Comparison of ENCODE assay signal across 22 mouse cellular contexts in the genomic region with DNA sequence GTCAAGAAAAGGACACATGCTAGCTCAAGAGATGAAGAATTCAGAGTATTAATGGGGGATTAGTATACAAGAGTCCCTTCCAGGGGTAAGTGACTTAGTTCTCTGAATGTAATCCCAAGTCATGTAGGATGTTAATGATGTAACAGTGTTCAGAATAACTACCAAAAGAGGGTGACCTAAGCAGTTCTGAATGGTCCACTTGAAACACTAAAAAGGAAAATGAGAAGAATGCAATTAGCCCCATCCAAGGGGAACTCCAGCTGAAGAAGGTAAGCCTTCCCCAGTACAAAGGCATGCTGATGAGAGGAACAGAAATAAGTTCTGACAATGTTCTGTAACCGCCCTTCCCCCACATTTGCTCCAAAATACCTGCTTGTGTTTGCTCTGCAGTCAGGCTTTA.
DNase-seq lines count a peak whose midpoint lies in the region; ATAC-seq and TF ChIP-seq lines count a peak whose summit lies in the region.
"Had no signal": no experiment of that assay in that cellular context is flagged by ENCODE, and none has a peak within 500 bp of the region (broad histone marks: within the 10 kb centered on the region; RNA-seq: fewer than 3 reads in every experiment).

No protein-coding gene starts in this region.

- no peaks in the 10 kb centered on the region for H3K9me3 ChIP-seq in heart, embryonic 13.5 days
- no peaks in the 10 kb centered on the region for H3K9me3 ChIP-seq in heart, postnatal 0 days (replicated peaks; ENCODE audit: control insufficient read depth, low read length)
- no peaks in the 10 kb centered on the region for H3K9me3 ChIP-seq in liver, embryonic 12.5 days (replicated peaks)
- H3K9me3 ChIP-seq: embryonic facial prominence, embryonic 12.5 days; forebrain, embryonic 12.5 days; hindbrain, embryonic 10.5 days; intestine, embryonic 15.5 days; kidney, embryonic 15.5 days had no signal

- WGBS in heart, adult 2 months = 76% methylated on average over 1 of the region's 1 CpGs
- WGBS in heart, embryonic 13.5 days = 35% methylated on average over 1 of the region's 1 CpGs
- WGBS in heart, postnatal 0 days = 37% methylated on average over 1 of the region's 1 CpGs
- WGBS in liver, embryonic 12.5 days (ENCODE audit: insufficient replicate concordance) = 60% methylated on average over 1 of the region's 1 CpGs

- no peaks in the 10 kb centered on the region; the same call in 1 of the 2 replicates for H3K4me1 ChIP-seq in heart, adult 2 months (ENCODE audit: control insufficient read depth, insufficient read depth, low read length)
- H3K4me1 ChIP-seq in heart, embryonic 13.5 days = peaks cover 34% of the 10 kb centered on the region
- H3K4me1 ChIP-seq in heart, postnatal 0 days (ENCODE audit: control insufficient read depth, insufficient read depth) = peaks cover 13% of the 10 kb centered on the region
- H3K4me1 ChIP-seq in liver, embryonic 12.5 days = no peaks in the 10 kb centered on the region
- H3K4me1 ChIP-seq: embryonic facial prominence, embryonic 12.5 days; forebrain, embryonic 12.5 days; hindbrain, embryonic 10.5 days; intestine, embryonic 15.5 days; kidney, embryonic 15.5 days had no signal

- H3K27me3 ChIP-seq in heart, adult 2 months (ENCODE audit: control insufficient read depth, insufficient read depth, low read length) = no peaks in the 10 kb centered on the region
- no peaks in the 10 kb centered on the region for H3K27me3 ChIP-seq in heart, embryonic 13.5 days (replicated peaks)
- H3K27me3 ChIP-seq in heart, postnatal 0 days (ENCODE audit: control insufficient read depth, insufficient read depth, low read length) = no peaks in the 10 kb centered on the region
- H3K27me3 ChIP-seq in liver, embryonic 12.5 days (replicated peaks) = no peaks in the 10 kb centered on the region
- H3K27me3 ChIP-seq: embryonic facial prominence, embryonic 12.5 days; forebrain, embryonic 12.5 days; intestine, embryonic 15.5 days; kidney, embryonic 15.5 days had no signal

- TF ChIP-seq POLR2A in heart, adult 2 months (IDR thresholded peaks at IDR 0.05; ENCODE audit: insufficient read depth, low read depth, low read length) = 0 out of 2 replicates have a peak, but pooled peaks have one; percentile 12

- no peak overlapping the region for H3K4me2 ChIP-seq in heart, embryonic 13.5 days
- H3K4me2 ChIP-seq in heart, postnatal 0 days (ENCODE audit: low read depth, low read length) = no peak overlapping the region
- no peak overlapping the region for H3K4me2 ChIP-seq in liver, embryonic 12.5 days
- H3K4me2 ChIP-seq: embryonic facial prominence, embryonic 12.5 days; forebrain, embryonic 12.5 days; hindbrain, embryonic 14.5 days; intestine, embryonic 15.5 days; kidney, embryonic 15.5 days had no signal

- intact Hi-C loops in heart, adult 2 months (cut with DNase I) = loop anchor here (10.0 kb wide), 1 partner anchor 160 kb away; no protein-coding TSS in a partner anchor
- intact Hi-C loops in heart, postnatal 36 days (cut with DNase I) = loop anchor here (10.0 kb wide), 1 partner anchor 220 kb away; no protein-coding TSS in a partner anchor

- no peak for TF ChIP-seq CTCF in heart, adult 2 months (IDR thresholded peaks at IDR 0.05)
- TF ChIP-seq CTCF in heart, postnatal 0 days (IDR thresholded peaks at IDR 0.05; ENCODE audit: low read depth) = no peak

- no peak overlapping the region for H3K27ac ChIP-seq in heart, adult 2 months
- H3K27ac ChIP-seq in heart, embryonic 13.5 days (replicated peaks) = peak overlapping the region; percentile 48
- peak overlapping the region; percentile 48 for H3K27ac ChIP-seq in heart, postnatal 0 days (ENCODE audit: low read depth)
- no peak overlapping the region for H3K27ac ChIP-seq in liver, embryonic 12.5 days
- H3K27ac ChIP-seq: embryonic facial prominence, embryonic 12.5 days; forebrain, embryonic 12.5 days; hindbrain, embryonic 10.5 days; hindbrain, embryonic 14.5 days; intestine, embryonic 15.5 days; kidney, embryonic 15.5 days had no signal

- no peak overlapping the region for H3K9ac ChIP-seq in heart, adult 2 months (ENCODE audit: low read depth, low read length)
- no peak overlapping the region for H3K9ac ChIP-seq in heart, embryonic 13.5 days
- H3K9ac ChIP-seq in heart, postnatal 0 days (replicated peaks; ENCODE audit: low read depth, low read length) = no peak overlapping the region
- no peak overlapping the region for H3K9ac ChIP-seq in liver, embryonic 12.5 days
- H3K9ac ChIP-seq: embryonic facial prominence, embryonic 12.5 days; forebrain, embryonic 12.5 days; hindbrain, embryonic 14.5 days; intestine, embryonic 15.5 days; kidney, embryonic 15.5 days had no signal

- ATAC-seq in heart, embryonic 13.5 days (ENCODE audit: extremely low read depth, insufficient number of reproducible peaks, low FRiP score, low TSS enrichment) = peak; percentile 77; the same call in 1 of the 2 replicates
- peak; percentile 88 for ATAC-seq in heart, postnatal 0 days (ENCODE audit: insufficient read depth, low read depth)
- ATAC-seq in liver, embryonic 12.5 days = no peak
- ATAC-seq: forebrain, embryonic 16.5 days; intestine, embryonic 15.5 days had no signal

- no peak overlapping the region for H3K4me3 ChIP-seq in heart, adult 2 months
- no peak overlapping the region for H3K4me3 ChIP-seq in heart, embryonic 13.5 days
- no peak overlapping the region for H3K4me3 ChIP-seq in heart, postnatal 0 days (ENCODE audit: low read depth, low read length)
- H3K4me3 ChIP-seq in liver, embryonic 12.5 days = no peak overlapping the region
- H3K4me3 ChIP-seq: embryonic facial prominence, embryonic 12.5 days; forebrain, embryonic 12.5 days; hindbrain, embryonic 10.5 days; intestine, embryonic 15.5 days; kidney, embryonic 15.5 days had no signal

- no peak for TF ChIP-seq EP300 in heart, adult 2 months (IDR thresholded peaks at IDR 0.05; ENCODE audit: insufficient read depth, low read depth, low read length)
- TF ChIP-seq EP300 in heart, postnatal 0 days (IDR thresholded peaks at IDR 0.05; ENCODE audit: low read depth) = no peak

- no peaks in the 10 kb centered on the region for H3K79me2 ChIP-seq in heart, adult 2 months (replicated peaks; ENCODE audit: control insufficient read depth, insufficient read depth, low read length)

- H3K36me3 ChIP-seq in heart, adult 2 months (ENCODE audit: control insufficient read depth, insufficient read depth, low read length) = peaks cover 2% of the 10 kb centered on the region; the same call in 1 of the 2 replicates
- H3K36me3 ChIP-seq in heart, embryonic 13.5 days = no peaks in the 10 kb centered on the region
- H3K36me3 ChIP-seq in heart, postnatal 0 days (replicated peaks; ENCODE audit: control insufficient read depth, insufficient read depth, low read length) = no peaks in the 10 kb centered on the region
- no peaks in the 10 kb centered on the region for H3K36me3 ChIP-seq in liver, embryonic 12.5 days
- H3K36me3 ChIP-seq: embryonic facial prominence, embryonic 12.5 days; forebrain, embryonic 12.5 days; hindbrain, embryonic 10.5 days; intestine, embryonic 15.5 days; kidney, embryonic 15.5 days had no signal

- no peak for DNase-seq in heart, adult 2 months
- DNase-seq in heart, postnatal 36 days = no peak
- peak; percentile 62 for DNase-seq in Muller cell, postnatal 12 days (ENCODE audit: inconsistent ontology term)
- peak; percentile 84 for DNase-seq in heart, postnatal 0 days (ENCODE audit: low spot score)
- no peak for DNase-seq in spleen, postnatal 36 days (ENCODE audit: low spot score in 2 of 2)
- no peak for DNase-seq in lung, postnatal 36 days
- DNase-seq: adrenal gland, adult 8-10 months; cerebellum, adult 11 months; cerebellum, adult 8-10 months; cerebellum, postnatal 14 days; embryo, embryonic 11 days; gastrocnemius, postnatal 14 days; kidney, adult 2 months had no signal

Comparison
In these comparisons a context has a peak if more than half of its experiments do, and no peak if none do; other contexts are left out.
1. DNase-seq: peak in Muller cell, postnatal 12 days (single experiment) and heart, postnatal 0 days (single experiment); none in heart, adult 2 months (0 of 2), heart, postnatal 36 days (0 of 2), spleen, postnatal 36 days (0 of 2) and lung, postnatal 36 days (single experiment).
2. H3K27ac ChIP-seq: peak in heart, embryonic 13.5 days (single experiment) and heart, postnatal 0 days (single experiment); none in heart, adult 2 months (single experiment) and liver, embryonic 12.5 days (single experiment).